Mouse (Mus musculus) embryo, embryonic 11.5 days (tissue): ENCODE results near the gene D430019H16Rik.

ENCODE experiments used
- DNase-seq: peaks from one replicate; pipeline ENCODE4 v3.0.0-alpha.2; 2012; ENCODE audit warnings: low read depth, low spot score

Gene D430019H16Rik

DNA sequence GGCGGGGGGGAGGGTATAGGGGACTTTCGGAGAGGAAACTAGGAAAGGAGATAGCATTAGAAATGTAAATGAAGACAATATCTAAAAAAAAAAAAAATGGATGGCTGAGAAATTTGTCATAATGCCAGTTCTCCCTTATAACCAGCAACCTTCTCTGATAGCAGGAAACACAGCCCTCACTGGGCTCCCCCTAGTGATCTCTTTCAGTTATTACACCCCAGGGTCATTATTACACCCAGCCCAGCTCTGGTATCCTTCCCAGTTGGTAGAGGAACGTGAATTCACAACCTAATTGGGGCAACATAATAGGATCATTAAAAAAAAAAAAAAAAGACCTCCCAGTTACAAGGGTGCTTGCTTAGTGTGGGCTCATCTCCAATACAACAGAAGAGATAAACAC lies 29.8 kb downstream of the D430019H16Rik start:
- DNase-seq, result peak; percentile 22

DNA sequence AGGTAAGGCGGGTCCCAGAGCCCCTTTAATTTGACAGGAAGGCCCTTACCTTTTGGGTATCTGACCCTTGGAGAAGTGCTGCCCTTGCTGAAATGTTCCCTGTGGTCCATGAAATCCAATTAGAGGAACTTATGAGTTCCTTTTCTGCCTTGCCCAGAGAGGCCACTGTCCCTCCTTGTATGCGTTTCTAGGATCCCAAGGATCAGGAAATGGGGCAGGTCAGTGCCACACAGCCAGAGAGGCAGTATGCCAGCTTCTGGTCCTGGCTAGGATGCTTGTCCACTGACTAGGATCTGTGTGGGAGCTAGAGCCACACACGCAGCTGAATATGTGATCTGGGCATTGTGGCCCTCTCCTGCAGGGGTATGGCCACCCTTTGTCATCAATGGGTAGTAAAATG lies 36.6 kb downstream of the D430019H16Rik start:
- no peak for DNase-seq

DNA sequence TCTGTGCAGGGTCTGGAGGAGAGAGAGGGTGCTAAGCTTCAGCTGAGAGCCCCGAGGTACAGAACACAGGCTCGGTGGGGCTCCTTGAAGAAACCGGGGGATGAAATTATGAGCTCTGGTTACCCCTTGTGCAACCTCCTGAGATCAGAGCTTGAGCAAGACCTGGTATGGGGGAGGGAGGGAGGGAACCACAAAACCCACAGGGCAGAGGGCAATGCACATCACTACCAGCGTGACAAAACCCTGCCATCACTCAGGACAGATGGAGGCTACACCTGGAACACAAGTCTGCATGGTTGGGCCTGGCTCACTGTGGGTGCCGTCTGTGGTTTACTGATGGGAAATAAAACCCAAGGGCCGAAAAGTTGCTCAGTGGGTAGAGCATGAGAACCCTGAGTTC lies 37.1 kb downstream of the D430019H16Rik start:
- no peak for DNase-seq

- no peak for DNase-seq
Measured at GRCm38 (mm10) chr12:105494796-105495195, 41.1 kb downstream of the D430019H16Rik start.

- DNase-seq, result peak; percentile 67
Measured at GRCm38 (mm10) chr12:105497894-105498293, 44.2 kb downstream of the D430019H16Rik start.

DNA sequence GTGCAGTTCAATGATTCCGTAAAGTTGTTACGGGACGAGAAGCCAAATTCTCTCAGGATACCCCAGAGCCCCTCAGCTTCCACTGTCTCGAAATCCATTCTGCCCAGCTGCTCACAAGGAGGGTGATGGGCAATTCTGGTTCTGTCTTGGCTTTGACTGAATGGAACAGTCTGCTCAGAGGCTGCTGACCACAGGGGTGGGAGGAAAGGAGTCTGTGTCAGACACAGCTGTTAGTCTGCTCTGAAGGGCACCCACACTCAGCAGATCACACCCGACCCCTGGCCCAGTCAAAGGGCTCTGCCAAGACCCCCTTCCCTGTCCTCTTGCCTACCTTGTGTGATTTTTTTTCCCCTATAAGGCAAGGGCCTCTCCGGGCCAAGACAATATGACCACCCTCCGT lies 44.8 kb downstream of the D430019H16Rik start:
- no peak for DNase-seq

GRCm38 (mm10) chr12:105498842-105499241 lies 45.2 kb downstream of the D430019H16Rik start:
- DNase-seq, result no peak

GRCm38 (mm10) chr12:105500940-105501339 lies 47.3 kb downstream of the D430019H16Rik start:
- no peak for DNase-seq

DNA sequence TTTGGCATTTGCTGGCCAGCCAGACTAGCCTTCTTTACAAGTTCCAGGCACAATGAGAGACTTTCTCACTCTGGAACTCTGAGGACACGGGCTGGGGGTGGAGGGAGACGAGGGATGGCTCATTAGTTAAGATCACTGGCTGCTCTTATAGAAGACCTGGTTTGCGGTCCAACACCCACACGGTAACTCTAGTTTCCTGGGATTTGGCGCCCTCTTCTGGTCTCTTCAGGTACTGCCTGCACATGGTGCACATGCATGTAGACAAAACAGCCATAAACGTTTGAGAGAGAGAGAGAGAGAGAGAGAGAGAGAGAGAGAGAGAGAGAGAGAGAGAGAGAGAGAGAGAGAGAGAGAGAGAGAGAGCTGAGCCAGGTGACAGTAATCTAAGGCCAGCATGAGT lies 51.1 kb downstream of the D430019H16Rik start:
- no peak for DNase-seq

GRCm38 (mm10) chr12:105511109-105511508 lies 57.5 kb downstream of the D430019H16Rik start:
- DNase-seq, result no peak

DNA sequence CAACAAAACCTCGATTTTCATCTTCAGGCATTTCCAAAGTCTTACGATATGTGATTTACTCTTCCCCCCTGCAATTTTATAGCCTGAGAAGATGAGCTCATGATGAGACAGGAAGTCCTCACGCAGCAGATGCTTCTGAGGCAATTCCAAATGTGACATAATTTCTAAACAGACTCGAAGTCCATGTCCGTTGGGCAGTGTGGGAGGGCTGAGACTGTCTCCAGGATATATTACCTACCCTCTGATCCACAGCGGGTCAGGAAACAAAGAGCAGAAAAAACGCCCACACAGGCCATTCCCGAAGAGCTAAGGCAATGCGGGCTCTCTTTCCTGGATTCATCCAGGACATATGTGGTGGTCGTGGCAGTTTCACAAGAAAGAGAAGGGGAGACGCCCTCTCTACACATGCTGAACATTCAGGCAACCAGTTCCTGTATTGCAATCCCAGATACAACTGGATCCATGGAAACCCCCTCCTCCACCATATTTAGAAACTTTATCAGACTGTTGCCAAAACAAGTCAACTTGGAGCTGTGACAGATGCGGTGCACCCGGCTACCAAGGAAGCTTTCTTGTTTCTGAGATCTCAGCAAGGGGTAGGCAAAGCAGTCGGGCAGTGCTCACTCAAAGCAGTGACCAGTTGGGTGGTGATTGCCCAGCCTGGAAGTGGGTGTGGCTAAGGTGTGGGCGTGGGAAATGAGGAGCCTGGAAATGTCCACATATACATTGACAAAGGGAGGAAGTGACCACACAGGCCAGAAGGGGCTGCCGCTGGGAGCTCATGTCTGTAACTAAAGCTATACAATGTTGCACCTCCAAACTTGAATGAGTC lies 58.2 kb downstream of the D430019H16Rik start:
- no peak for DNase-seq

- DNase-seq, result no peak
Measured at GRCm38 (mm10) chr12:105514111-105514510, 60.5 kb downstream of the D430019H16Rik start.

DNA sequence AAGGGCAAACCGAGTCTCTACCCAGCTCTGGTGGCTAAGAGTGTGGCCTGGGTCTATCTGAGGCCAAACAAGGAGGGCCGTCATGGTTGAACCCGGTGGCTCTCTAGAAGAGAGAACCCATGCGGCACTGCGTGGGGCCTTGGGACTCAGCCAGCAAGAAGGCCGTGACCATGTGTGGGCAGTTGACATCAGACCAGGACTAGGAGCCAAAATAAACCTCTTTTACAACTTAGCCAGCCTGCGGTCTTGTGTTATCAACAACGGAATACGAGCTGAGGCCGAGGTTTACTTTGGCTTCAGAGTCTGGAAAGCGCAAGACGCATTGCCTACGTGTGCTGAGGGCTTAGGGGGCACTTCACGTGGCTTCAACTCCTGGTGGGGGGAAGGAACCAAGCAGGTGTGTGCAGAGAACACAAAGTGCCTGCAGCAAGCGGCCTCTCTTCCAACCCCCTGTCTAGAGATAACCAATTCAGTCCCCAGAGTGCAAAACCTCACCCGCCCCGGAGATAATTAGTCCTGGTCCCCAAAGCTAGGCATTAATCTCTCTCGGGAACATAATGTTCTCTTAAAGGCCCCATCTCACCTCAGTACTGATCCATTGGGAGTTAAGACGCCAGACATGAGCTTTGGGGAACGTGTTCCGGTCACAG lies 63.5 kb downstream of the D430019H16Rik start:
- no peak for DNase-seq

DNA sequence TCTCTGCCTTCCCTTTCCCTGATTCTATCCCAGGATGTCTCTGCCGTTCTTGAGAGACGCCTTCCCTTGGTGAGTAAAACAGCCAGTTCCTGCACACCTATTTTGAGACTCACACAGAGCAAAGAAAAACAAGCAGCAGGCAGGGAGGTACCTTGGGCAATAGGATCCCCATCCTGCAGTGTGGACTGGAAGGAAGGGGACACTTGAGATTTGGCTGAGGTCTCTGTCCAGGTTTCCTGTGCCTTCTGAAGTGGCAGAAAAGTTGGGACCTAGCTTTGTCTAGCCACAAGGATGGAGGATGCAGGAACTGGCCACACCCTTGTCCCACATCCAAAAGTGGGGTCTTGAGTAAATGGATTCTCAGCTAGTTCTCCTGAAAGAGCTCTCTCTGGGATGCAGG lies 66.2 kb downstream of the D430019H16Rik start:
- DNase-seq, result no peak

DNA sequence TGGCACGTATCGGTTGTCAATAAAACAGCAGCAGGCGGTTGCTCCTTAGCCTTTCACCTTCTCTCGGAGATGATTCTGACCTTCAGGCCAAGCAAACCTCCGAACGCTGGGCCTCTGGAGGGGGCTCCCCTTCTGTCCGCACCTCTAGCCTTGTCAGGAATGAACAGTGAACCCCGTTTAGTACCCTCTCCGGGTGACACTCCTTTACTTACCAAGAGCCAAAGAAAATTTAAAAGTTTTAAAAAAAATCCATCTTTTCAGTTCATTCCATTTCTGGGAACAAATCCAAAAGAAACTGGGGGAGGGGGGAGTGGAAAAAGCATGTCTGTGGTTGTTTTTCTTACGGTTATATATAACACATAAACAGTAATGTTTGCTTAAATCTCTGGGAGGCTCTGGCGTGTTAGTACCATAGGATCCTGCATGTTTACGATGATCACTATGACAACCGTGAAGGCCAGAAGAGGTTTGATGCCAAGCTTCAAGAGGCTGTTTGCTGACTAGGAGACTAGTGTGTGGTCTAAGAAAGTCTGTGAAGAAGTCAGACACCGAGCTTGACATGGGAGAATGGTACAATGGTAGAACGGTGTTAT lies 67.6 kb downstream of the D430019H16Rik start:
- no peak for DNase-seq

DNA sequence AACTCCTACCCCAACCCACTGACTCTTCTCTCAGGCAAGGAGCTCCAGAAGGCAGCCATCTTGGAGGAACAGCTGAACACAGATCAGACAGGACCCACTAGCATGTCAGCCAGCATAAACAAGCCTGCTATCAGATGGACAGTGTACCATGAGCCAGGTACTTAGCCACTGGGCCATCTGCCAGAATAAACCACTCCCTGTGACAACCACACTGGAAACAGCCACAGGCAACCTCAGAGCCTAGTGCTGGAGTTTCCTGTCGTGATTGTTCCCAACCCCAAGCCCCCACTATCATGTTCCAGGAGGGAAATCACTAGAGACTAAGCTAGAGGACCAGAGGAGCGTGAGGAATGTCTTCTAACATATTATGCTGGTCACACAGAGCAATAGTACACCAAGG lies 70.1 kb downstream of the D430019H16Rik start:
- DNase-seq, result no peak

DNA sequence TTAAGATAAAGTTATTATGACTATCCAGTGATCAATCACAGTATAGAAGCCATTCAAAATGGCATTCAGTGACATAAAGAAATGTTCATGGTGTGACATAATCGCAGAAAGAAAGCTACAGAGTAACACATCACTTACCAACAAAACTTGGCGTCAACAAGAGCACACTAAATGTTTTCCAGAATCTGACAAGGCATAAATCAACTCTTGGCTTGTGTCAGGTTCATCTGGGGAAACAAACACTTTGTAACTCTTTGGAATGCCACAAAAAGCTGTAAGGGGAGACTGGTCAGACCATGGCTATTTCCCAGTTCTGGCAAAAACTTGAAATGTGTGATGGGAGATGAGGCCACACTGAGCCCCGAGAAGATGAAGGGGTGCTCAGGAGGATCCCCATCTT lies 72.5 kb downstream of the D430019H16Rik start:
- DNase-seq, result no peak

GRCm38 (mm10) chr12:105526829-105527228 lies 73.2 kb downstream of the D430019H16Rik start:
- no peak for DNase-seq

DNA sequence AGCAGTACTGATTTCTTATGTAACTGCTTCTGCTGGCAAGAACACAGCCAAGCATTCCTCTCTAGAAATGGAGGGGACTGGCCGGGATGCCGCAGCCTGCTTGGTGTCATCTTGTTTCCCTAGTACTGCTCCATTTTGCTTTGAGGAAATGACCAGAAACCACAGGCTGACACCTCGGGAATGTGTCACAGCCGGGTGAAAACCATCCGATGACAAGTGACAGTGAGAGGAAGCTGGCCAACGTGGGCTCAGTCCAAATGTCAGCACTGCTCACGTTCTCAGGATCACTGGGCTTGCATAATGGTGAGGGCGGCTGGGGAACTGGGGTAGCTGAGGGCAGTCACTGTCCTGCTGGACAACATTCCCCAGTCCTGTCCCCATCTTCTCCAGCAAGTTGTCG lies 75.9 kb downstream of the D430019H16Rik start:
- DNase-seq, result no peak

GRCm38 (mm10) chr12:105531724-105532371 lies 78.2 kb downstream of the D430019H16Rik start:
- no peak for DNase-seq

DNA sequence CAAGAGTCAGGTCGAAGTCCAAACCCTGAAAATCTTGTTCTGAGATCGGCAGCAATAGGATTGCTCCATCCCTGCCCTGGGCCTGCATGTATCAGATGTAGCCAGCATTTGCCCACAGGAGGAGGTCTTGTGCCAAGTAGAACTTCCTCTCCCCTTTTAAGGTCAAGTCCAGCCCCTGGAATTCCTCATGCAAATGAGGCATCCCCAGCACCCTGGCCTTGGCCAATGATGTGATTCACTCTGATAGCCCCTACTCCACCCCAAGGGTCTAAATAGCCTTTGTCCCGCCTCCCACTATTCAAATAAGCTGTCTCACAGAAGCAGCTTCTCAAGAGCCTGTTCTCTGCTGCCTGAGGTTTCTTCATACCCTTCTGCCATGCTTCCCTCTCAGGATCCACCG lies 81.2 kb downstream of the D430019H16Rik start:
- DNase-seq, result no peak
